Mouse (Mus musculus) hindbrain, embryonic 12.5 days (tissue): ENCODE data around the gene Gjb6. TPM values are rescaled to one million over a fixed set of nuclear protein-coding genes. Genes with fewer than 3 reads are reported as not detected.

Source experiments
- ATAC-seq: fragments of 200-750 bp; cut with Nextera tagmentation; 2 replicates; pipeline ENCODE4 v1.8.0; 2017; ENCODE audit warnings: moderate TSS enrichment; ENCODE audit not compliant: low FRiP score
- H3K27ac ChIP-seq: fragments of 300-500 bp; sonication (generic); 2 replicates; pipeline ENCODE4 v1.5.1; 2016; ENCODE audit warnings: mild to moderate bottlenecking
- H3K27me3 ChIP-seq: fragments of 300-500 bp; sonication (generic); 2 replicates; pipeline ENCODE4 v1.6.1; 2016; ENCODE audit warnings: mild to moderate bottlenecking
- H3K36me3 ChIP-seq: fragments of 300-500 bp; sonication (generic); 2 replicates; pipeline ENCODE4 v1.6.1; 2016; ENCODE audit warnings: mild to moderate bottlenecking
- H3K4me1 ChIP-seq: fragments of 300-500 bp; sonication (generic); 2 replicates; pipeline ENCODE4 v1.6.1; 2016
- H3K4me2 ChIP-seq: fragments of 300-500 bp; sonication (generic); replicated peaks from 2 replicates; pipeline ENCODE4 v1.6.1; 2016; ENCODE audit warnings: mild to moderate bottlenecking
- H3K4me3 ChIP-seq: fragments of 300-500 bp; sonication (generic); 2 replicates; pipeline ENCODE4 v1.5.1; 2016; ENCODE audit warnings: mild to moderate bottlenecking
- H3K9ac ChIP-seq: fragments of 300-500 bp; sonication (generic); 2 replicates; pipeline ENCODE4 v1.6.1; 2016; ENCODE audit warnings: mild to moderate bottlenecking, moderate library complexity
- H3K9me3 ChIP-seq: fragments of 300-500 bp; sonication (generic); replicated peaks from 2 replicates; pipeline ENCODE4 v1.6.1; 2016; ENCODE audit warnings: mild to moderate bottlenecking
- WGBS: fragments of 180-500 bp; shearing (Covaris S2); methylation state at CpG from one replicate; pipeline ENCODE4 v1.1.7; 2016; 5-methylcytosine and 5-hydroxymethylcytosine counted together
- polyA plus RNA-seq: library from polyadenylated mRNA; unstranded; fragments of >200 nt; fragmentation: Nextera tagmentation; extraction: Ambion mirVana; gene quantifications from 2 replicates; pipeline ENCODE4 v1.2.1, GENCODE M21; 2016

The Gjb6 gene
- 12.0 and 13.7 TPM in 2 replicates for polyA plus RNA-seq

DNA sequence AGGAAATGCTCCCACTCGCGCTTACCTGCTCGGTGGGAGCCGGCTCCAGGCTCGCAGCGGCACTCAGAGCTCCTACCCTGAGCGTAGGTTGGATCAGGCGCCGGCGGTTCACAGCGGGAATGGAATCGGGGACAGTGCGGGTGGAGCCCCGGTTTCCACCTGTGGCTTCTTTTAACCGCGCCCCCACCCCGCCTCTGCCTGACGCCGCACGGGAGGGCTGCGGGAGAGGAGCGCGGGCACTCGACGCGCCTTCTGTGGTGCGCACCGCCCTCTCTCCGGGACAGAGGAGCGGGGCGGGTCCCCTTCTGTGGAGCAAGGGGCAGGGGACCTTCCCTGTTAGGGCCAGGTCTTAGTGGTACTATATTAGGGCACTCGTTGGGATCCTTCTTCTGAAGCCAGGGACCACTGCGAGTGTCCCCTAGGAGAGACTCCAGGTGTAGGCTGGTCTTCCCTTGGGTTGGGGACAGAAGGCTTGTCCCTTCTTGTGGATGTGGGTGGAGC lies at the start of gene Gjb6:
TSS of gene Gjb6 (minus strand) at position 451 of the 501 bp plus-strand sequence.
- WGBS: 2% methylated on average over 33 of the region's 33 CpGs

DNA sequence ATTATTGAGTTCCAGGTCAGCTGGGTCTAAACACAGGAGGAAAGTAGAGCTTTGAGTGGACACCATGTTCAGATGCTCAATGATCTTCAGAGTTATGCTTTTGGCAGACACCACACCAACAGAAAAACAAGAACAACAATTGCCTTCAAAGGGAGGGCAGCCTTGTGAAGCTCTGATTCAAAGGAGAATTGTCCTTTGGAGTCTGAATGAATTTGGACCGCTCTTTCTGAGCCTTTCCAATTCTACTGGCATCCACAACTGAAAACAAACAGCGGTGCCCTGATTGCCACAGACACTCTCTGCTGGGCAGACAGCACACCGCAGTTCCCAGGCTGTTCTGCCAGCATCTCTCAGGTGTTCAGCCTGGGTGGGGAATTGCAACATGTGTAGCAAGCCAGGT lies 32.1 kb upstream of the Gjb6 start:
- no peak for ATAC-seq
- Histone ChIP-seq H3K27ac (no peak overlapping the region), H3K27me3 (no peaks in the 10 kb centered on the region), H3K9ac (no peak overlapping the region), H3K4me3 (no peak overlapping the region), H3K9me3 (no peaks in the 10 kb centered on the region), H3K4me1 (peaks cover 10% of the 10 kb centered on the region), H3K4me2 (no peak overlapping the region), H3K36me3 (no peaks in the 10 kb centered on the region)
- WGBS: 86% methylated on average over 3 of the region's 3 CpGs

More for the DNA sequence above, at the start of gene Gjb6:
- H3K4me1 ChIP-seq: peaks cover 13% of the 10 kb centered on the region
- H3K27ac ChIP-seq: no peak within 1 kb of the TSS
- peak within 1 kb of the TSS; percentile 74 for H3K4me2 ChIP-seq
- H3K36me3 ChIP-seq: no peaks in the 10 kb centered on the region
- peak within 1 kb of the TSS; percentile 40 for H3K4me3 ChIP-seq
- ATAC-seq: no peak
- H3K9ac ChIP-seq: peak within 1 kb of the TSS; percentile 32; the same call in 1 of the 2 replicates
- no peaks in the 10 kb centered on the region for H3K9me3 ChIP-seq
- peaks cover 58% of the 10 kb centered on the region for H3K27me3 ChIP-seq

DNA sequence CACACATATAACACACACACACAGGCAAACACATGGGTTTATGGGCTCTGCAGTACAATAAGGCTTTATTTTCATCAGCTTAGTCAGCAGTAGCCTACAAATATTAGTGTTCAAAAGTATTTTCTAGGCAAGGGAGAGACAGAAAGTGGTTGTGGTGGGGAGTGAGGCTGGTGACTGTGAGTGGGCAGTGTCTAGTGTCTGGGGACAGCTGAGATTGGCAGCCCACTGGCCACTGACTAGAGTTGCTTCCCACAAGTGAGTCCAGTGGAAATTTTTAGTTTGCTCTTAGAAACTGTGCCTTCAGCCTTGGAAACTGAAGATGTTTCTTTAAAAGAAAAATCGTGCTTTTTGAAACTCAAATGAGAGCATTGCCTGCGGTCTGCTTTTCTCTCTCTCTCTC lies 28.4 kb upstream of the Gjb6 start:
- Histone ChIP-seq H3K9me3 (no peaks in the 10 kb centered on the region), H3K36me3 (no peaks in the 10 kb centered on the region), H3K4me1 (peaks cover 10% of the 10 kb centered on the region), H3K27ac (no peak overlapping the region), H3K4me2 (no peak overlapping the region), H3K27me3 (no peaks in the 10 kb centered on the region), H3K4me3 (no peak overlapping the region), H3K9ac (no peak overlapping the region; the same call in 1 of the 2 replicates)
- ATAC-seq: no peak
- WGBS: 35% methylated on average over 2 of the region's 2 CpGs

DNA sequence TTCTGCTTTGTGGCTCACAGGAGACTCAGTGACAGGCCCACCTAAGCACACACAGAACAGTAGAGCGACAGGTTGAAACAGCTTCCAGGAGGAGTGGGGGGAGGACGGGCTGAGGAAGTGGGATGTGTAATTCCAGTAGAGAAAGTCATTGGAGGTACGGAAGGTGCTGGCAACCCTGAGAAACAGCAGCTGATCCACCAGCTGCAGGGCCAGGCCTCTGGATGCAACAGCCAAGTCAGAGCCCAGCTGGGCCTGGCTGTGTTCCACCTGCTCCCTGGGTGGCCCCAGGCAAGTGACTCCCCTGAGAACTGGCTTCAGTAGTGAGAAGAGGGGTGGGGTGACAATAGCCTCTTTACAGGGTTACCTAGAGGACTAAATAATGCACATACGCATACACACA lies 27.8 kb upstream of the Gjb6 start:
- no peak overlapping the region for H3K27ac ChIP-seq
- no peak overlapping the region for H3K4me3 ChIP-seq
- no peaks in the 10 kb centered on the region for H3K9me3 ChIP-seq
- 72% methylated on average over 4 of the region's 4 CpGs for WGBS
- no peak overlapping the region for H3K4me2 ChIP-seq
- no peak for ATAC-seq
- H3K36me3 ChIP-seq: no peaks in the 10 kb centered on the region
- H3K9ac ChIP-seq: no peak overlapping the region
- no peaks in the 10 kb centered on the region for H3K27me3 ChIP-seq
- H3K4me1 ChIP-seq: peaks cover 10% of the 10 kb centered on the region

DNA sequence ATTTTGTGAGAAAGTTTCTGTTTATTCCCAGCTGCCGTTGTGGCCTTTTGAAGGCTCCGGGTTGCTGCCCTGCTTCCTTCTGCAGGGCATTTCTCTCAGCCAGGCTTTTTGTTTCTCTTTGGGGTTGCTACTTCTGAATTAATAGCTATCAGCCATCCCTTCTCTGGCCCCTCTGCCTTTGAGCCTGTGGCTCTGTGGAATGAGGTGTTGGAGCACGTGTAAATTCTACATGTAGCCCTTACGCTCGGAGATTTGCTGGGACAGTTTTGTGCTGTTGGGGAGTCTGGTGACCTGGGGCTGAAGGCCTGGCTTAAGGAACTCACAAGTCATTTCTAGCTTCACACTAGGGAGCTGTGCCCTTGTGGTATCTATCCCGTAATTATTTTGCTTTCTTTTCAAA lies 21.5 kb upstream of the Gjb6 start:
- WGBS: 41% methylated on average over 6 of the region's 6 CpGs
- H3K9me3 ChIP-seq: no peaks in the 10 kb centered on the region
- no peaks in the 10 kb centered on the region for H3K36me3 ChIP-seq
- H3K27me3 ChIP-seq: 0 out of 2 replicates have a peak, but pooled peaks cover 4% of the 10 kb centered on the region
- H3K4me3 ChIP-seq: no peak overlapping the region
- no peak overlapping the region for H3K4me2 ChIP-seq
- no peak overlapping the region for H3K27ac ChIP-seq
- no peak overlapping the region for H3K9ac ChIP-seq
- ATAC-seq: no peak
- peaks cover 4% of the 10 kb centered on the region for H3K4me1 ChIP-seq

DNA sequence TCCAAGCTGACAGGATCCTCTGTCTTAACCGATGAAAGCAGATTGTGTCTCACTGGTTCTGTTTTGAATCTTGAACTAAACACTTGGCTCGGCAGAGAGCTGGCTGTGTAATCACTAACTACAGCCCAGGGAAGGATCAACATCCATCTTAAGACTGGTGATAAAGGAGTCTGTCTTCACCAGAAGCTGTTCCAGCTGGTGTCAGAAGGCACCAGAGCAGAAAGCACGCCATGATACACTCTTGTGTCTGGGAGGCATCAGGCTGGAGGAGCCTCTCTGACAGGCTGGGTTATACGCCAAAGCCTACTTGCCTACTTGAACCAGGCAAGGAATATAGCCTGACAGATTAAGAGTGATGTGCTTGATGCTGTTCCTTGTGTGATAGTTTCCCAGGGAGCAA lies 12.3 kb upstream of the Gjb6 start:
- H3K4me2 ChIP-seq: no peak overlapping the region
- H3K4me3 ChIP-seq: no peak overlapping the region
- no peak overlapping the region for H3K27ac ChIP-seq
- no peaks in the 10 kb centered on the region for H3K36me3 ChIP-seq
- no peaks in the 10 kb centered on the region for H3K9me3 ChIP-seq
- 53% methylated on average over 4 of the region's 4 CpGs for WGBS
- no peaks in the 10 kb centered on the region for H3K27me3 ChIP-seq
- no peak overlapping the region for H3K9ac ChIP-seq
- no peak for ATAC-seq
- H3K4me1 ChIP-seq: no peaks in the 10 kb centered on the region

DNA sequence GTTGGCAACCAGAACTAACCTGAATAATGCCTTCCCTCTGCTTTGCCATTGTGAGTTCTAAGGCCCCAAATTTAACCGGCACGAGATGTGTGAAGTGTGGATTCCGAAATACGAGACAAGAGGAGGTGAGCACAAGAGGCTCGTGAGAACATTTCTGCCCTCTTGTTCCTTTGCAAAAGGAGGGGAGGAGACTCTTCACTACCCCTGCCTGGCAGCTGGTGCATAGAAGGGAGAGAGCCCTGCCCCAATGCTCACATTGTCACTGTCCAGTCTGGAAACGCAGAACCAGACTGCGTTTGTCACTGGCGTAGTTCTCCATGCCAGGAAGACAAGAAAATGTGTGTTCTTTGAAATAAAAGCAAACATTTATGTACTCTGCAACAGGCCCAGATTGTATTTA lies 1.9 kb upstream of the Gjb6 start:
- H3K9ac ChIP-seq: no peak overlapping the region
- ATAC-seq: no peak
- H3K4me2 ChIP-seq: no peak overlapping the region
- WGBS: 28% methylated on average over 8 of the region's 8 CpGs
- no peaks in the 10 kb centered on the region for H3K9me3 ChIP-seq
- no peak overlapping the region for H3K27ac ChIP-seq
- H3K4me3 ChIP-seq: no peak overlapping the region
- no peaks in the 10 kb centered on the region for H3K36me3 ChIP-seq
- peaks cover 64% of the 10 kb centered on the region for H3K27me3 ChIP-seq
- peaks cover 13% of the 10 kb centered on the region for H3K4me1 ChIP-seq

DNA sequence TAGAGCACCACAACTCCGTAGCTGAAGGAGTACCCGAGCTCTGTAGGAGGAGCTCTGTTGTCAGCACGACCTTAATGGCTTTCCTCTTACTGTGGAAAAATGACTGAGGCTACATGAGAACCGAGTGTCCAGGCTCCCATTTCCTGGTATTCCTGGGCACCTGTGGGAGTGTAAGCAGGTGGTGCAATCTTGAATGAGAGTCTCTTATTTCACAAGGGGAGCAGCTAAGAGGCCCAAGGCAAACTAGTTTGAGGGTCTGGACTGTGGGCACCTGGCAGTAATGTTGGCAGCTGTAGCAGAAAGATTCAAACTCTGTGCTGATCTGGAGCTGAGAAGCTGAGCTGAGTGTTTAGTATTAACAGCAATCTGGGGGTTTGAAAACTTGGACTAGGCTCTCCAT lies 6.0 kb downstream of the Gjb6 start:
- 76% methylated on average over 4 of the region's 4 CpGs for WGBS
- no peaks in the 10 kb centered on the region for H3K4me1 ChIP-seq
- H3K27ac ChIP-seq: no peak overlapping the region
- H3K4me3 ChIP-seq: no peak overlapping the region
- peaks cover 16% of the 10 kb centered on the region for H3K27me3 ChIP-seq
- no peak overlapping the region for H3K4me2 ChIP-seq
- no peaks in the 10 kb centered on the region for H3K9me3 ChIP-seq
- no peak overlapping the region for H3K9ac ChIP-seq
- ATAC-seq: no peak
- no peaks in the 10 kb centered on the region for H3K36me3 ChIP-seq

DNA sequence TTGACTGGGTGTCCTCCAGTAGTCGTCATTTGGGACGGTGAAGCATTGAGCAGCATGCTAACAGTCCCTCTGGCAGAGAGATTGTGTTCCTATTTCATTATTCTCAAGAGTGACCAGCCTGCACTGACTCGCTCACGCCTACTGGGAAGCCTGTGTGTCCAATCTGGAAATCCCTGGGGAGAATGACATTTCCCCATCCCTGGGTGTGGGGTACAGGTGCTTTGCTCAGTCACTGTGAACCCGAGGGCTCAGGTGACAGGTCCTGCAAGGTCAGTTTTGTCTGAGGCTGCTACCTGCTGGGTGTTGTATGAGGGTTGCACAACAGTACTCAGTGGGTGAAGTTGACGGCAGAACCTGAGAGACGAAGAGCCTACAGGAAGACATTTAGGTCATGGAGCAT lies 11.1 kb downstream of the Gjb6 start:
- no peaks in the 10 kb centered on the region for H3K27me3 ChIP-seq
- H3K4me3 ChIP-seq: no peak overlapping the region
- no peaks in the 10 kb centered on the region for H3K9me3 ChIP-seq
- H3K36me3 ChIP-seq: no peaks in the 10 kb centered on the region
- H3K9ac ChIP-seq: no peak overlapping the region
- H3K27ac ChIP-seq: no peak overlapping the region
- no peaks in the 10 kb centered on the region for H3K4me1 ChIP-seq
- no peak for ATAC-seq
- H3K4me2 ChIP-seq: no peak overlapping the region
- WGBS: 84% methylated on average over 7 of the region's 7 CpGs

DNA sequence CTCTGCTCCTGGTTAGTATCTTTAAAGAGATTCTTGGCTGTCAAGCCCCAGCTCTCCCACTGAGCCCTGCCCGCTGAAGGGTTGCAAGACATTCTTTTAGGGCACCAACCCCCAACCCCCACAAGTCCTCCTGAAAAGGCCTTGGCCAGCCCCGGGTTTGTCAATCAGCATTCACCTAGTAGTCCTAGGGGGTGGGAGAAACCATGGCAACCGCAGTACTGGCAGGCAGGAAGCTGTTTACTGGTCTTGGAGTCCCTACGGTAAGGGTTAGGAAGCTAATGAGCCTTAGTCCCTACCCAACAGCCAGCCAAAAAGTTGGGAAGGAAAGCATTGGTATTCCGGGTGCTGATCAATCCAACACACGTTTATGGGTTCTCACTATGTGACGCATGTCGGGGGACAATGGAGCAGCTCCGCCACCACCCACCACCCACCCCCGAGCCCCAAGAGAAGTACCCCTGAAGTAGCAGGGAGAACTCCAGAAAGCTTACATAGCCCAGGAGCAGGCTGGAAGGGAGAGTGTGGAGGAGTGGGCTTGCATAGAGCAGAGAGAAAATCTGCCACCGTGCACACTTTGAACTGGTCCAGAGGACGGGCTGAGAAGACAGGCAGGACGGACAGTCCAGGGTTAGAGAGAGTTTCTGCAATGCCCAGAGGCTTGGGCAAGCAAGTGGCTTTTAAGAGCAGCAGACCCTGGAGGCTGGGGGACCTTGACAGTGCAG lies 17.4 kb downstream of the Gjb6 start, which contains the start of gene Gm4491:
TSS of gene Gm4491 (minus strand) at position 61 of the 722 bp plus-strand sequence.
- H3K27me3 ChIP-seq: 0 out of 2 replicates have a peak, but pooled peaks cover 2% of the 10 kb centered on the region
- peak within 1 kb of the TSS; percentile 17 for H3K4me2 ChIP-seq
- H3K36me3 ChIP-seq: no peaks in the 10 kb centered on the region
- H3K9ac ChIP-seq: no peak within 1 kb of the TSS
- 9% methylated on average over 13 of the region's 13 CpGs for WGBS
- H3K27ac ChIP-seq: no peak within 1 kb of the TSS
- no peak within 1 kb of the TSS for H3K4me3 ChIP-seq
- H3K9me3 ChIP-seq: no peaks in the 10 kb centered on the region
- peaks cover 9% of the 10 kb centered on the region for H3K4me1 ChIP-seq
- peak; percentile 77 for ATAC-seq

DNA sequence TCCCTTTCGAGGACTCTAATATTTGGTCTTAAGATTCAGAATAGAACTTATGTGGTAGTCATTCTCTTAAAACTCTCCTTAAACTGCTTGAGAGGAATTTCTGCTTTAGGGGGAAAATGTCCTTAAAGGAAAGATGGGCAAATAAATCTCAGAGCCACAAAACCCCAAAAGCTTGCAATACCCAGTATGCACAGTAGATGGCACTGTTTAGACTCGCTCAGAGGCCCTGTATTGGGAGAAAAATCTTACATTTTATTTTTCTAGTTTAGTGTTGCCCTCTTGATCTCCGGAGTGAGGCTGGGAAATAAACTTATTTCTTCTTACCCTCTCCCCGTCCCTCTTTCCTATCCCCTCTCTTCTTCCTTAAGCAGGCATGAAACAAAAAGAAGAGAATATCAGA lies 24.2 kb downstream of the Gjb6 start:
- H3K4me2 ChIP-seq: no peak overlapping the region
- H3K9me3 ChIP-seq: no peaks in the 10 kb centered on the region
- H3K27me3 ChIP-seq: peaks cover 38% of the 10 kb centered on the region
- no peak overlapping the region for H3K4me3 ChIP-seq
- no peak overlapping the region for H3K27ac ChIP-seq
- no peak overlapping the region for H3K9ac ChIP-seq
- no peak for ATAC-seq
- WGBS: 7% methylated on average over 4 of the region's 4 CpGs
- H3K36me3 ChIP-seq: no peaks in the 10 kb centered on the region
- peaks cover 9% of the 10 kb centered on the region for H3K4me1 ChIP-seq

DNA sequence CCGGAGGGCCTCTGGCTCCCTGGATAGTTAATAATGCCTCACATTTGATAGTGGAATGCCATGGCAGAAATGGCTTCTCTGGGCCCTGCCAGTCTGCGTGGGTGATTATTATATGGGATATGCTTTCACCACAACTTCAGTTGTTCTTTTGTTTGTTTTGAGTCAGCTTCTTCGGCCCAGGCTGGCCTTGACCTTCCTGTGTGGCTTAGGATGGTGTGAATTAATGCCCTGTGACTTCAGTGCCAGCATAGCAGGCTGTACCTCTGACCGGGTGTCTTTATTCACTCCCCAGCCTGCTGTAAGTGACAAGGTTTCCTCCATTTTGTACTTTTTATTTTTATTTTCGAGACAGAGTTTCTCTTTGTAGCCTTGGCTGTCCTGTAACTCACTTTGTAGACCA lies 25.5 kb downstream of the Gjb6 start:
- WGBS: 74% methylated on average over 5 of the region's 5 CpGs
- peaks cover 51% of the 10 kb centered on the region for H3K27me3 ChIP-seq
- ATAC-seq: no peak

DNA sequence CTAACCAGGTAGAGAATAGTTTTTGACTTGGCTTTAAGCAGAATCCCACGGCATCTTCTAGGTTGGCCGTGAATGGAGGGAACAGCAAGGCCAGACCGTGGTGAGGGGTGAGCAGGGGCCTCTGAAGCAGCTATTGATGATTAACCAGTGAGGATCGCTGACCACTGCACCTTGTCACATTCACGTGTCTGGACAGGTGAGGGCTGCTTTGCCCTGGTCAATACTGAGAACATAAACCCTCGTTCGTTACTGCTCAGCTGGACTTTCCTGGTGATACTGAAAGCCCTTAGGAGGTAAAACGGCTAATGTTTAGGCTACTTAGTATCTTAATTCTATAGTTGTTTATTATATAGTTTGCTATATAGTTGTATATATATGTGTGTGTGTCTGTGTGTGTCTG lies 26.3 kb downstream of the Gjb6 start:
- 76% methylated on average over 8 of the region's 8 CpGs for WGBS
- no peak for ATAC-seq

More for the DNA sequence above, 25.5 kb downstream of the Gjb6 start:
- no peak overlapping the region for H3K4me2 ChIP-seq
- H3K27ac ChIP-seq: no peak overlapping the region
- H3K4me3 ChIP-seq: no peak overlapping the region
- peaks cover 17% of the 10 kb centered on the region for H3K4me1 ChIP-seq
- H3K9ac ChIP-seq: no peak overlapping the region
- H3K9me3 ChIP-seq: no peaks in the 10 kb centered on the region
- H3K36me3 ChIP-seq: no peaks in the 10 kb centered on the region

More for the DNA sequence above, 26.3 kb downstream of the Gjb6 start:
- no peak overlapping the region for H3K4me3 ChIP-seq
- H3K36me3 ChIP-seq: no peaks in the 10 kb centered on the region
- peaks cover 59% of the 10 kb centered on the region for H3K27me3 ChIP-seq
- H3K4me1 ChIP-seq: peaks cover 17% of the 10 kb centered on the region
- H3K9me3 ChIP-seq: no peaks in the 10 kb centered on the region
- H3K27ac ChIP-seq: no peak overlapping the region
- no peak overlapping the region for H3K4me2 ChIP-seq
- no peak overlapping the region for H3K9ac ChIP-seq
